Mouse (Mus musculus): ENCODE results near the gene Iqgap3. TPM values are rescaled to one million over a fixed set of nuclear protein-coding genes. Genes with fewer than 3 reads are reported as not detected.

The Iqgap3 gene
- polyA plus RNA-seq, 1 experiment from 2014 or later: 15.9 TPM

- Histone ChIP-seq H3K27me3 (ENCODE audit: control insufficient read depth, insufficient read depth, low read length) (no peaks in the 10 kb centered on the region), H3K9ac (ENCODE audit: low read length) (no peak overlapping the region), H3K36me3 (ENCODE audit: control insufficient read depth, insufficient read depth, low read length) (no peaks in the 10 kb centered on the region), H3K4me1 (ENCODE audit: control insufficient read depth, insufficient read depth, low read length) (no peaks in the 10 kb centered on the region), H3K9me3 (ENCODE audit: control insufficient read depth, low read length) (no peaks in the 10 kb centered on the region), H3K4me3 (ENCODE audit: low read depth, low read length) (no peak overlapping the region), H3K27ac (ENCODE audit: low read depth, low read length) (no peak overlapping the region), H3K4me2 (ENCODE audit: low read depth) (no peak overlapping the region)
- ATAC-seq (ENCODE audit: insufficient read depth, low FRiP score, low TSS enrichment) (no peak), DNase-seq (ENCODE audit: low spot score) (no peak)
- WGBS: 77% methylated on average over 3 of the region's 3 CpGs
Observed at GRCm38 (mm10) chr3:88127636-88128035, 45.9 kb downstream of the Iqgap3 start.

- Histone ChIP-seq H3K27ac (ENCODE audit: low read depth, low read length) (no peak overlapping the region), H3K4me3 (ENCODE audit: low read depth, low read length) (no peak overlapping the region), H3K36me3 (ENCODE audit: control insufficient read depth, insufficient read depth, low read length) (no peaks in the 10 kb centered on the region), H3K9ac (ENCODE audit: low read length) (no peak overlapping the region), H3K9me3 (ENCODE audit: control insufficient read depth, low read length) (no peaks in the 10 kb centered on the region), H3K4me2 (ENCODE audit: low read depth) (no peak overlapping the region), H3K4me1 (ENCODE audit: control insufficient read depth, insufficient read depth, low read length) (no peaks in the 10 kb centered on the region), H3K27me3 (ENCODE audit: control insufficient read depth, insufficient read depth, low read length) (no peaks in the 10 kb centered on the region)
- 86% methylated on average over 5 of the region's 5 CpGs for WGBS
- ATAC-seq (ENCODE audit: insufficient read depth, low FRiP score, low TSS enrichment): no peak
- DNase-seq (ENCODE audit: low spot score): no peak
Observed at GRCm38 (mm10) chr3:88128056-88128455, 46.3 kb downstream of the Iqgap3 start.

DNA sequence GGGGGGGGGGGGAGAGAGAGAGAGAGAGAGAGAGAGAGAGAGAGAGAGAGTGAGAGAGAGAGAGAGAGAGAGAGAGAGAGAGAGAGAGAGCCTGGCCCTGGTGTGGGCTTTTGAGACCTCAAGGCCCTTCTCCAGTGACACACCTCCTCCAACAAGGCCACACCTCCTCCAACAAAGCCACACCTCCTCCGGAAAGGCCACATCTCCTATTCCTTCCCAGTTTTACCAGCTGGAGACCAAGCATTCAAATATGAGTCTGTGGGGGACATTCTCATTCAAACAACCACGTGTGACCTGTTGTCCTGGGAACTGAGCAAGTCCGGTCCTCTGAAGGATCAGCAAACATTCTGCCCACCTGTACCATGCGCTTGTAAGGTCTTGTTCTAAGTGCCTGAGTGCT is 47.2 kb downstream of the Iqgap3 start:
- Histone ChIP-seq H3K4me2 (ENCODE audit: low read depth) (no peak overlapping the region), H3K9me3 (ENCODE audit: control insufficient read depth, low read length) (no peaks in the 10 kb centered on the region), H3K36me3 (ENCODE audit: control insufficient read depth, insufficient read depth, low read length) (no peaks in the 10 kb centered on the region), H3K27ac (ENCODE audit: low read depth, low read length) (no peak overlapping the region), H3K27me3 (ENCODE audit: control insufficient read depth, insufficient read depth, low read length) (no peaks in the 10 kb centered on the region), H3K9ac (ENCODE audit: low read length) (no peak overlapping the region), H3K4me3 (ENCODE audit: low read depth, low read length) (no peak overlapping the region), H3K4me1 (ENCODE audit: control insufficient read depth, insufficient read depth, low read length) (no peaks in the 10 kb centered on the region)
- 49% methylated on average over 4 of the region's 4 CpGs for WGBS
- DNase-seq (ENCODE audit: low spot score): no peak
- ATAC-seq (ENCODE audit: insufficient read depth, low FRiP score, low TSS enrichment): no peak

- no peaks in the 10 kb centered on the region for H3K27me3 ChIP-seq (ENCODE audit: control insufficient read depth, insufficient read depth, low read length)
- DNase-seq (ENCODE audit: low spot score) (no peak), ATAC-seq (ENCODE audit: insufficient read depth, low FRiP score, low TSS enrichment) (no peak)
- H3K9ac ChIP-seq (ENCODE audit: low read length): no peak overlapping the region
- no peak overlapping the region for H3K4me2 ChIP-seq (ENCODE audit: low read depth)
- H3K9me3 ChIP-seq (ENCODE audit: control insufficient read depth, low read length): no peaks in the 10 kb centered on the region
- no peaks in the 10 kb centered on the region for H3K36me3 ChIP-seq (ENCODE audit: control insufficient read depth, insufficient read depth, low read length)
- no peak overlapping the region for H3K4me3 ChIP-seq (ENCODE audit: low read depth, low read length)
- WGBS: 97% methylated on average over 3 of the region's 3 CpGs
- no peak overlapping the region for H3K27ac ChIP-seq (ENCODE audit: low read depth, low read length)
- H3K4me1 ChIP-seq (ENCODE audit: control insufficient read depth, insufficient read depth, low read length): no peaks in the 10 kb centered on the region
Observed at GRCm38 (mm10) chr3:88131071-88131470, 49.3 kb downstream of the Iqgap3 start.

DNA sequence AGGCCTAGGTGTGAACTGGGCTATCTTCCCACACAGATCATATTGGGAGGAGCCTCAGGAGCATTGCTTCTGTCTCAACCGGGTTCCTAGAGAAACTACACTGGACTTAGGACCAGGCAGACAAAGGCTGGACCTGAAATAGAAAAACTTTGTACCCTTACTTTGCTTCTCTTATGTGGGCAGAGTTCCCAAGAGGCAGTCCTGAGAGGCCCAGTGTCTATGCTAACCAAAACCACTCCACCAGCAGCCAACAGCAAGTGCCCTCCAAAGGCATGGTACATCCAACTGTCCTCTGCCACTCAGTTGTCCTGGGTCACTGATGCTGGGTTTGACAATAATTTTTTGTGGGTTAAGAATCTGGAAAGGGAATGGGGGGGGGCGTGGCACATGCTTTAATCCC is 50.7 kb downstream of the Iqgap3 start:
- Histone ChIP-seq H3K27me3 (ENCODE audit: control insufficient read depth, insufficient read depth, low read length) (no peaks in the 10 kb centered on the region), H3K27ac (ENCODE audit: low read depth, low read length) (no peak overlapping the region), H3K4me3 (ENCODE audit: low read depth, low read length) (no peak overlapping the region), H3K36me3 (ENCODE audit: control insufficient read depth, insufficient read depth, low read length) (no peaks in the 10 kb centered on the region), H3K9me3 (ENCODE audit: control insufficient read depth, low read length) (no peaks in the 10 kb centered on the region), H3K4me2 (ENCODE audit: low read depth) (no peak overlapping the region), H3K4me1 (ENCODE audit: control insufficient read depth, insufficient read depth, low read length) (no peaks in the 10 kb centered on the region), H3K9ac (ENCODE audit: low read length) (no peak overlapping the region)
- ATAC-seq (ENCODE audit: insufficient read depth, low FRiP score, low TSS enrichment) (no peak), DNase-seq (ENCODE audit: low spot score) (no peak)
- WGBS: 78% methylated on average over 2 of the region's 2 CpGs

- H3K27me3 ChIP-seq (ENCODE audit: control insufficient read depth, insufficient read depth, low read length): no peaks in the 10 kb centered on the region
- H3K4me3 ChIP-seq (ENCODE audit: low read depth, low read length): no peak overlapping the region
- 64% methylated on average over 4 of the region's 4 CpGs for WGBS
- H3K27ac ChIP-seq (ENCODE audit: low read depth, low read length): no peak overlapping the region
- no peaks in the 10 kb centered on the region for H3K9me3 ChIP-seq (ENCODE audit: control insufficient read depth, low read length)
- no peak overlapping the region for H3K9ac ChIP-seq (ENCODE audit: low read length)
- H3K4me2 ChIP-seq (ENCODE audit: low read depth): no peak overlapping the region
- H3K36me3 ChIP-seq (ENCODE audit: control insufficient read depth, insufficient read depth, low read length): no peaks in the 10 kb centered on the region
- no peaks in the 10 kb centered on the region for H3K4me1 ChIP-seq (ENCODE audit: control insufficient read depth, insufficient read depth, low read length)
- ATAC-seq (ENCODE audit: insufficient read depth, low FRiP score, low TSS enrichment): no peak
- DNase-seq (ENCODE audit: low spot score): no peak
Observed at GRCm38 (mm10) chr3:88133187-88133771, 51.5 kb downstream of the Iqgap3 start.

DNA sequence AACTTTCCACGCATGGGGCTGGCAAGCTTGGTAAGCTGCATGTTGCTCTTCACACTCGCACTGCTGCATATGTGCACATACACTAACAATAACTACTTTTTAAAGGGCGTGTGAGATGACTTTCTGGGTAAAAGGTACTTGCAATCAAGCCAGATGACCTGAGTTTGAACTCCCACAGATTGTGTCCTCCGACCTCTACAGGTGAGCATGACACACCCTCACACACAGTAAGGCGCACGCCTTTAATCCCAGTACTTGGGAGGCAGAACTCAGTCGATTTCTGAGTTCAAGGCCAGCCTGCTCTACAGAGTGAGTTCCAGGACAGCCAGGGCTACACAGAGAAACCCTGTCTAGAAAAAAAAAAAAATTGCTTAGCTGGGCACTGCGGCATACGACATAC is 54.6 kb downstream of the Iqgap3 start:
- H3K27ac ChIP-seq (ENCODE audit: low read depth, low read length): no peak overlapping the region
- peaks cover 10% of the 10 kb centered on the region for H3K4me1 ChIP-seq (ENCODE audit: control insufficient read depth, insufficient read depth, low read length)
- no peak overlapping the region for H3K9ac ChIP-seq (ENCODE audit: low read length)
- H3K4me2 ChIP-seq (ENCODE audit: low read depth): no peak overlapping the region
- H3K27me3 ChIP-seq (ENCODE audit: control insufficient read depth, insufficient read depth, low read length): peaks cover 14% of the 10 kb centered on the region
- ATAC-seq (ENCODE audit: insufficient read depth, low FRiP score, low TSS enrichment): no peak
- no peak overlapping the region for H3K4me3 ChIP-seq (ENCODE audit: low read depth, low read length)
- no peaks in the 10 kb centered on the region for H3K9me3 ChIP-seq (ENCODE audit: control insufficient read depth, low read length)
- 87% methylated on average over 9 of the region's 9 CpGs for WGBS
- no peaks in the 10 kb centered on the region for H3K36me3 ChIP-seq (ENCODE audit: control insufficient read depth, insufficient read depth, low read length)
- DNase-seq (ENCODE audit: low spot score): no peak

DNA sequence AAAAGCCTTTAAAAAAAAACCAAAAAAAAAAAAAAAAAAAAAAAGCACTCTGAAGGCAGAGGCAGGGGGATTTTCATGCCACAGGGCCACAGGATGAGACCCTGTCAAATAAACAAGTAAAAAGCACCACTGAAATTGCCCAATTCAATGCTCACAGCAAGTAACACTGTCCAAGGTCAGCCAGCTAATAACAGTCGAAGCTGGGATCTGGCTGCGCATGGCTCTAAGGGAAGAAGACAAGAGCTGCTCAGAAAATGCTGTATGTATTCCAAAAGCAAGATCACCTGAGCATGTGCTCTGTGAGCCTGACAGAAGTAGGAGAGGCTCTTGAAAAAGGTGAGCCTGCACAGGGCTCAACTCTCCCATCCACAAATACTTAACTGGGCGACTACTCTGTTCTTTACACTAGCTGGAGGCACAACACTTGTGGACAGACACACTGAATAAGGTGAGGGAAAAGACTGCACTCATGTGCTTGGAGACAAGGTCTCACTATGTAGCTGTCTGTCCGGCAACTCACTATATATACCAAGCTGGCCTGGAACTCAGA is 55.2 kb downstream of the Iqgap3 start:
- WGBS: 87% methylated on average over 4 of the region's 4 CpGs
- ATAC-seq (ENCODE audit: insufficient read depth, low FRiP score, low TSS enrichment) (no peak), DNase-seq (ENCODE audit: low spot score) (no peak)
- no peak overlapping the region for H3K4me3 ChIP-seq (ENCODE audit: low read depth, low read length)
- H3K4me1 ChIP-seq (ENCODE audit: control insufficient read depth, insufficient read depth, low read length): peaks cover 10% of the 10 kb centered on the region
- no peaks in the 10 kb centered on the region for H3K9me3 ChIP-seq (ENCODE audit: control insufficient read depth, low read length)
- peaks cover 15% of the 10 kb centered on the region for H3K27me3 ChIP-seq (ENCODE audit: control insufficient read depth, insufficient read depth, low read length)
- H3K36me3 ChIP-seq (ENCODE audit: control insufficient read depth, insufficient read depth, low read length): no peaks in the 10 kb centered on the region
- H3K4me2 ChIP-seq (ENCODE audit: low read depth): no peak overlapping the region
- H3K9ac ChIP-seq (ENCODE audit: low read length): 0 out of 2 replicates have a peak overlapping the region, but pooled peaks have one; percentile 11
- no peak overlapping the region for H3K27ac ChIP-seq (ENCODE audit: low read depth, low read length)

DNA sequence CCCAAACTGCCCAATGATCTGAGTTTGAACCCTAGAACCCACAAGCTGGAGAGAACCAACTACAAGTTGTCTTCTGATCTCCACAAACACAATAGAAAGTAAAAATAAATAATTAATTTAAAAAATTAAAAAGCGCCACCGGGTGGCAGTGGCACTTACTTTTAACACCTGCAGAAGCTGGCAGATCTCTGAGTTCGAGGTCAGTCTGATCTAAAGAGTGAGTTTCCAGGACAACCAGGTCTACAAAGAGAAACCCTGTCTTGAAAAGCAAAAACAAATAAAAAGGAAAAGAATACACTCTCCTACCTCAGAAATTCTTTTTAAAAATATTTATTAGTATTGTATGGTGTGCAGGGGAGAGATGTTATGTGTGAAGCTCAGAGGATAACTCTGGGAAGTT is 56.0 kb downstream of the Iqgap3 start:
- Histone ChIP-seq H3K4me2 (ENCODE audit: low read depth) (peak overlapping the region; percentile 98), H3K9me3 (ENCODE audit: control insufficient read depth, low read length) (no peaks in the 10 kb centered on the region), H3K36me3 (ENCODE audit: control insufficient read depth, insufficient read depth, low read length) (no peaks in the 10 kb centered on the region), H3K27ac (ENCODE audit: low read depth, low read length) (0 out of 2 replicates have a peak overlapping the region, but pooled peaks have one; percentile 35), H3K4me1 (ENCODE audit: control insufficient read depth, insufficient read depth, low read length) (peaks cover 10% of the 10 kb centered on the region), H3K9ac (ENCODE audit: low read length) (peak overlapping the region; percentile 50), H3K27me3 (ENCODE audit: control insufficient read depth, insufficient read depth, low read length) (peaks cover 15% of the 10 kb centered on the region), H3K4me3 (ENCODE audit: low read depth, low read length) (peak overlapping the region; percentile 54)
- WGBS: 16% methylated on average over 3 of the region's 3 CpGs
- DNase-seq (ENCODE audit: low spot score) (no peak), ATAC-seq (ENCODE audit: insufficient read depth, low FRiP score, low TSS enrichment) (no peak)

Measured in neural tube, embryonic 11.5 days (tissue).